Mouse (Mus musculus): ENCODE measurements around the gene Nmt1.

- TF ChIP-seq CTCF (IDR thresholded peaks at IDR 0.05; ENCODE audit: borderline replicate concordance, insufficient read depth, low read length) (no peak), POLR2A (IDR thresholded peaks at IDR 0.05; ENCODE audit: low read depth, low read length) (peak; percentile 79)
These were observed 87.4 kb downstream of the Nmt1 start for GRCm38 (mm10) chr11:103115163-103116007.

Data from embryonic fibroblast, embryonic 13.5 days (primary cell).